Mouse (Mus musculus): Measurements from ENCODE around the gene Slc16a14. TPM values are rescaled to one million over a fixed set of nuclear protein-coding genes. Genes with fewer than 3 reads are reported as not detected.
"Not testable (repeated sequence)": the region's sequence is repeated elsewhere in the genome, so short reads cannot be mapped to it uniquely, and the experiment has no call there.

The Slc16a14 gene
- total RNA-seq (2012; rRNA removed): 0.79 and 0.85 TPM in 2 replicates

GRCm38 (mm10) chr1:84934503-84935333 is at the start of gene Slc16a14:
Gene Slc16a14, minus strand, starts transcription at chr1:84935134.
- peak; percentile 44 for DNase-seq (ENCODE audit: low read depth, low spot score)
- Histone ChIP-seq H3K9ac (ENCODE audit: insufficient read depth, low read depth, low read length, poor library complexity, severe bottlenecking) (peak within 1 kb of the TSS; percentile 78), H3K9me3 (ENCODE audit: control insufficient read depth, insufficient read depth, low read depth, low read length) (no peaks in the 10 kb centered on the region), H3K4me1 (ENCODE audit: control insufficient read depth in 2 of 2, insufficient read depth in 2 of 2, low read length in 2 of 2, poor library complexity in 1 of 2) (peaks cover 0 to 2% of the 10 kb centered on the region in 2 experiments; a peak in 1 of 4 replicates), H3K27ac (ENCODE audit: insufficient read depth, low read depth, low read length, poor library complexity, severe bottlenecking) (no peak within 1 kb of the TSS), H3K36me3 (ENCODE audit: control insufficient read depth, insufficient read depth, low read length, poor library complexity, severe bottlenecking) (no peaks in the 10 kb centered on the region), H3K4me3 (ENCODE audit: insufficient read depth in 1 of 2, low read depth in 1 of 2, low read length in 2 of 2, poor library complexity in 1 of 2, severe bottlenecking in 1 of 2) (peak within 1 kb of the TSS; percentile 82 to 83)
- in situ Hi-C loops (cut with MboI; ENCODE audit: low sequenced_read_pairs in 2 of 2, unreplicated experiment in 2 of 2): no loop called here
- TF ChIP-seq HCFC1 (IDR thresholded peaks at IDR 0.05; ENCODE audit: borderline replicate concordance, insufficient read depth, low read length) (0 out of 2 replicates have a peak, but pooled peaks have one; percentile 38), ZNF384 (IDR thresholded peaks at IDR 0.05; ENCODE audit: low read depth, low read length) (peak; percentile 77), MAFK (IDR thresholded peaks at IDR 0.05; ENCODE audit: insufficient read depth, low read depth, low read length) (no peak)

- H3K36me3 ChIP-seq (ENCODE audit: control insufficient read depth, insufficient read depth, low read length, poor library complexity, severe bottlenecking); H3K9ac ChIP-seq (ENCODE audit: insufficient read depth, low read depth, low read length, poor library complexity, severe bottlenecking); H3K4me1 ChIP-seq (ENCODE audit: control insufficient read depth in 2 of 2, insufficient read depth in 2 of 2, low read length in 2 of 2, poor library complexity in 1 of 2); H3K9me3 ChIP-seq (ENCODE audit: control insufficient read depth, insufficient read depth, low read depth, low read length); H3K27ac ChIP-seq (ENCODE audit: insufficient read depth, low read depth, low read length, poor library complexity, severe bottlenecking); in situ Hi-C loops (cut with MboI; ENCODE audit: low sequenced_read_pairs in 2 of 2, unreplicated experiment in 2 of 2): not testable (repeated sequence)
- peak overlapping the region in 1 of 2 experiments; percentile 12; a peak in 2 of 4 replicates for H3K4me3 ChIP-seq (ENCODE audit: insufficient read depth in 1 of 2, low read depth in 1 of 2, low read length in 2 of 2, poor library complexity in 1 of 2, severe bottlenecking in 1 of 2)
- peak; percentile 33 for DNase-seq (ENCODE audit: low read depth, low spot score)
These were observed 26.8 kb upstream of the Slc16a14 start for GRCm38 (mm10) chr1:84961779-84962178.

- H3K9ac ChIP-seq (ENCODE audit: insufficient read depth, low read depth, low read length, poor library complexity, severe bottlenecking); DNase-seq (ENCODE audit: low read depth, low spot score); H3K36me3 ChIP-seq (ENCODE audit: control insufficient read depth, insufficient read depth, low read length, poor library complexity, severe bottlenecking); H3K9me3 ChIP-seq (ENCODE audit: control insufficient read depth, insufficient read depth, low read depth, low read length); H3K27ac ChIP-seq (ENCODE audit: insufficient read depth, low read depth, low read length, poor library complexity, severe bottlenecking); in situ Hi-C loops (cut with MboI; ENCODE audit: low sequenced_read_pairs in 2 of 2, unreplicated experiment in 2 of 2); H3K4me1 ChIP-seq (ENCODE audit: control insufficient read depth in 2 of 2, insufficient read depth in 2 of 2, low read length in 2 of 2, poor library complexity in 1 of 2); H3K4me3 ChIP-seq (ENCODE audit: insufficient read depth in 1 of 2, low read depth in 1 of 2, low read length in 2 of 2, poor library complexity in 1 of 2, severe bottlenecking in 1 of 2): not testable (repeated sequence)
These were observed 22.8 kb upstream of the Slc16a14 start for GRCm38 (mm10) chr1:84957713-84958112.

- H3K9ac ChIP-seq (ENCODE audit: insufficient read depth, low read depth, low read length, poor library complexity, severe bottlenecking); H3K36me3 ChIP-seq (ENCODE audit: control insufficient read depth, insufficient read depth, low read length, poor library complexity, severe bottlenecking); in situ Hi-C loops (cut with MboI; ENCODE audit: low sequenced_read_pairs in 2 of 2, unreplicated experiment in 2 of 2); DNase-seq (ENCODE audit: low read depth, low spot score); H3K4me3 ChIP-seq (ENCODE audit: insufficient read depth in 1 of 2, low read depth in 1 of 2, low read length in 2 of 2, poor library complexity in 1 of 2, severe bottlenecking in 1 of 2); H3K4me1 ChIP-seq (ENCODE audit: control insufficient read depth in 2 of 2, insufficient read depth in 2 of 2, low read length in 2 of 2, poor library complexity in 1 of 2); H3K9me3 ChIP-seq (ENCODE audit: control insufficient read depth, insufficient read depth, low read depth, low read length); H3K27ac ChIP-seq (ENCODE audit: insufficient read depth, low read depth, low read length, poor library complexity, severe bottlenecking): not testable (repeated sequence)
These were observed 21.8 kb upstream of the Slc16a14 start for GRCm38 (mm10) chr1:84956771-84957170.

GRCm38 (mm10) chr1:84952456-84953181 is 17.7 kb upstream of the Slc16a14 start:
- Histone ChIP-seq H3K36me3 (ENCODE audit: control insufficient read depth, insufficient read depth, low read length, poor library complexity, severe bottlenecking) (no peaks in the 10 kb centered on the region), H3K4me3 (ENCODE audit: insufficient read depth in 1 of 2, low read depth in 1 of 2, low read length in 2 of 2, poor library complexity in 1 of 2, severe bottlenecking in 1 of 2) (no peak overlapping the region), H3K9ac (ENCODE audit: insufficient read depth, low read depth, low read length, poor library complexity, severe bottlenecking) (no peak overlapping the region), H3K27ac (ENCODE audit: insufficient read depth, low read depth, low read length, poor library complexity, severe bottlenecking) (no peak overlapping the region), H3K9me3 (ENCODE audit: control insufficient read depth, insufficient read depth, low read depth, low read length) (no peaks in the 10 kb centered on the region), H3K4me1 (ENCODE audit: control insufficient read depth in 2 of 2, insufficient read depth in 2 of 2, low read length in 2 of 2, poor library complexity in 1 of 2) (no peaks in the 10 kb centered on the region)
- in situ Hi-C loops (cut with MboI; ENCODE audit: low sequenced_read_pairs in 2 of 2, unreplicated experiment in 2 of 2): no loop called here
- no peak for DNase-seq (ENCODE audit: low read depth, low spot score)
- TF ChIP-seq ZC3H11A (IDR thresholded peaks at IDR 0.05; ENCODE audit: borderline replicate concordance, low read depth, low read length) (no peak), HCFC1 (IDR thresholded peaks at IDR 0.05; ENCODE audit: borderline replicate concordance, insufficient read depth, low read length) (no peak), MAFK (IDR thresholded peaks at IDR 0.05; ENCODE audit: insufficient read depth, low read depth, low read length) (no peak), CHD2 (IDR thresholded peaks at IDR 0.05; ENCODE audit: low read depth, low read length) (no peak), ZNF384 (IDR thresholded peaks at IDR 0.05; ENCODE audit: low read depth, low read length) (no peak)
